Mouse (Mus musculus) liver, adult 2 months (tissue): Measurements from ENCODE around the gene Ppp6c. TPM values are rescaled to one million over a fixed set of nuclear protein-coding genes. Genes with fewer than 3 reads are reported as not detected.

Source experiments
- DNase-seq: peaks from one replicate; pipeline ENCODE4 v3.0.0-alpha.2; 2011; ENCODE audit warnings: low read depth, low spot score; ENCODE audit errors: extremely low read depth
- H3K27ac ChIP-seq: fragments of 200-500 bp; replicated peaks from 2 replicates; pipeline ENCODE4 v1.5.1; 2012; ENCODE audit warnings: low read depth, mild to moderate bottlenecking, control low read depth, inconsistent platforms, low read length; ENCODE audit not compliant: insufficient read depth
- H3K27me3 ChIP-seq: fragments of 200-500 bp; 2 replicates; pipeline ENCODE4 v1.6.1; 2012; ENCODE audit warnings: mild to moderate bottlenecking, moderate library complexity, low read length, inconsistent platforms; ENCODE audit not compliant: control insufficient read depth, insufficient read depth
- H3K36me3 ChIP-seq: fragments of 200-500 bp; 2 replicates; pipeline ENCODE4 v1.6.1; 2012; ENCODE audit warnings: low read length, inconsistent platforms; ENCODE audit not compliant: control insufficient read depth, insufficient read depth
- H3K4me1 ChIP-seq: fragments of 200-500 bp; 2 replicates; pipeline ENCODE4 v1.6.1; 2011; ENCODE audit warnings: low read length; ENCODE audit not compliant: control insufficient read depth, insufficient read depth
- H3K4me3 ChIP-seq: fragments of 200-500 bp; 2 replicates; pipeline ENCODE4 v1.5.1; 2011; ENCODE audit warnings: low read depth, mild to moderate bottlenecking, control low read depth, low read length, moderate library complexity; ENCODE audit not compliant: insufficient read depth
- H3K79me2 ChIP-seq: fragments of 200-500 bp; 2 replicates; pipeline ENCODE4 v1.6.1; 2012; ENCODE audit warnings: inconsistent platforms, mild to moderate bottlenecking, low read length, moderate library complexity; ENCODE audit not compliant: control insufficient read depth, insufficient read depth
- H3K9ac ChIP-seq: fragments of 200-500 bp; 2 replicates; pipeline ENCODE4 v1.6.1; 2012; ENCODE audit warnings: low read depth, mild to moderate bottlenecking, control low read depth, inconsistent platforms, low read length
- CTCF ChIP-seq: fragments of 200-500 bp; IDR thresholded peaks from 2 replicates; pipeline ENCODE4 v1.5.1; 2011; ENCODE audit warnings: low read depth, low read length, control low read depth
- POLR2A ChIP-seq: fragments of 200-500 bp; IDR thresholded peaks from 2 replicates; pipeline ENCODE4 v1.6.1; 2011; ENCODE audit warnings: low read length, control low read depth; ENCODE audit not compliant: insufficient read depth; ENCODE audit errors: extremely low read depth
- WGBS: fragments of 180-500 bp; shearing (Covaris S2); methylation state at CpG from one replicate; pipeline ENCODE4 v1.1.7; 2018; 5-methylcytosine and 5-hydroxymethylcytosine counted together
- polyA plus RNA-seq: library from polyadenylated mRNA; depleted of rRNA; stranded (reverse); fragments of >200 nt; gene quantifications from 2 replicates; pipeline ENCODE4 v1.2.3, GENCODE M21; 2012
- total RNA-seq: library from RNA; depleted of rRNA; stranded (reverse); fragments of >200 nt; gene quantifications from 2 replicates; pipeline ENCODE4 v1.2.3, GENCODE M21; 2014

Gene Ppp6c
- total and polyA plus RNA-seq, 2 experiments: 16.3 to 22.4 TPM

GRCm38 (mm10) chr2:39194809-39195208 lies 31.4 kb downstream of the Ppp6c start:
- DNase-seq: no peak
- peaks cover 4% of the 10 kb centered on the region; the same call in 1 of the 2 replicates for H3K79me2 ChIP-seq
- H3K9ac ChIP-seq: no peak overlapping the region
- 96% methylated on average over 2 of the region's 2 CpGs for WGBS
- no peak overlapping the region for H3K27ac ChIP-seq
- peaks cover 22% of the 10 kb centered on the region for H3K36me3 ChIP-seq
- no peak overlapping the region for H3K4me3 ChIP-seq
- H3K27me3 ChIP-seq: no peaks in the 10 kb centered on the region
- H3K4me1 ChIP-seq: peaks cover 2% of the 10 kb centered on the region; the same call in 1 of the 2 replicates
- TF ChIP-seq CTCF (no peak), POLR2A (no peak)

GRCm38 (mm10) chr2:39190561-39191056 lies 35.6 kb downstream of the Ppp6c start, which contains the start of gene Scai:
TSS of gene Scai (minus strand) at chr2:39190734.
- Histone ChIP-seq H3K9ac (peak within 1 kb of the TSS; percentile 80), H3K4me3 (peak within 1 kb of the TSS; percentile 82), H3K27ac (no peak within 1 kb of the TSS), H3K4me1 (peaks cover 3% of the 10 kb centered on the region; the same call in 1 of the 2 replicates), H3K79me2 (peaks cover 4% of the 10 kb centered on the region; the same call in 1 of the 2 replicates), H3K36me3 (peaks cover 2% of the 10 kb centered on the region), H3K27me3 (no peaks in the 10 kb centered on the region)
- TF ChIP-seq POLR2A (peak; percentile 32; the same call in 1 of the 2 replicates), CTCF (peak; percentile 97)
- WGBS: under 1% methylated on average over 41 of the region's 41 CpGs
- peak; percentile 96 for DNase-seq

- H3K36me3 ChIP-seq: peaks cover 2% of the 10 kb centered on the region; the same call in 1 of the 2 replicates
- peaks cover 4% of the 10 kb centered on the region; the same call in 1 of the 2 replicates for H3K79me2 ChIP-seq
- no peaks in the 10 kb centered on the region for H3K27me3 ChIP-seq
- peak overlapping the region; percentile 80 for H3K9ac ChIP-seq
- TF ChIP-seq CTCF (no peak), POLR2A (no peak)
- 2% methylated on average over 39 of the region's 39 CpGs for WGBS
- peaks cover 3% of the 10 kb centered on the region; the same call in 1 of the 2 replicates for H3K4me1 ChIP-seq
- DNase-seq: no peak
- peak overlapping the region; percentile 82 for H3K4me3 ChIP-seq
- H3K27ac ChIP-seq: no peak overlapping the region
Observed at GRCm38 (mm10) chr2:39189961-39190560, 36.2 kb downstream of the Ppp6c start.

- no peaks in the 10 kb centered on the region for H3K27me3 ChIP-seq
- WGBS: 40% methylated on average over 3 of the region's 3 CpGs
- peak; percentile 6; the same call in 1 of the 2 replicates for TF ChIP-seq CTCF
- TF ChIP-seq POLR2A: no peak
Observed at GRCm38 (mm10) chr2:39185942-39186341, 40.3 kb downstream of the Ppp6c start.

GRCm38 (mm10) chr2:39183587-39183986 lies 42.7 kb downstream of the Ppp6c start:
- TF ChIP-seq CTCF: no peak
- TF ChIP-seq POLR2A: no peak
- 99% methylated on average over 2 of the region's 2 CpGs for WGBS
- Histone ChIP-seq H3K36me3 (no peaks in the 10 kb centered on the region), H3K79me2 (no peaks in the 10 kb centered on the region; the same call in 1 of the 2 replicates), H3K27ac (no peak overlapping the region), H3K27me3 (no peaks in the 10 kb centered on the region), H3K4me1 (no peaks in the 10 kb centered on the region), H3K4me3 (no peak overlapping the region), H3K9ac (no peak overlapping the region)
- DNase-seq: no peak

More at GRCm38 (mm10) chr2:39185942-39186341, 40.3 kb downstream of the Ppp6c start:
- peak; percentile 40 for DNase-seq
- Histone ChIP-seq H3K4me3 (no peak overlapping the region), H3K4me1 (peaks cover 3% of the 10 kb centered on the region; the same call in 1 of the 2 replicates), H3K9ac (no peak overlapping the region), H3K27ac (no peak overlapping the region), H3K79me2 (peaks cover 4% of the 10 kb centered on the region; the same call in 1 of the 2 replicates), H3K36me3 (no peaks in the 10 kb centered on the region)
